Mouse (Mus musculus) CH12.LX (cell line): ENCODE data around the gene Ano10. TPM values are rescaled to one million over a fixed set of nuclear protein-coding genes. Genes with fewer than 3 reads are reported as not detected.

Source experiments
- DNase-seq: peaks from one replicate; pipeline ENCODE4 v3.0.0-alpha.2; 2013; ENCODE audit errors: extremely low read depth
- H3K27ac ChIP-seq: 2 replicates; pipeline ENCODE4 v1.5.1; 2012; ENCODE audit warnings: low read depth, mild to moderate bottlenecking, control low read depth, moderate library complexity; ENCODE audit not compliant: insufficient read depth
- H3K27me3 ChIP-seq: replicated peaks from 2 replicates; pipeline ENCODE3; 2012; ENCODE audit warnings: inconsistent platforms
- H3K36me3 ChIP-seq, 2 experiments: replicated peaks in 1 of 2; 2 replicates each; pipeline versions ENCODE3 to v1.6.1; 2012; ENCODE audit warnings: inconsistent platforms in 1 of 2, low read length in 1 of 2, mild to moderate bottlenecking in 1 of 2, mixed read lengths in 1 of 2, moderate library complexity in 1 of 2; ENCODE audit not compliant: control insufficient read depth in 1 of 2, insufficient read depth in 1 of 2
- H3K4me1 ChIP-seq, 2 experiments: 2 replicates each; pipeline ENCODE4 v1.6.1; 2012; ENCODE audit warnings: inconsistent platforms in 1 of 2, moderate library complexity in 1 of 2; ENCODE audit not compliant: insufficient read depth in 2 of 2, control insufficient read depth in 1 of 2
- H3K4me2 ChIP-seq: 2 replicates; pipeline ENCODE4 v1.6.1; 2012; ENCODE audit warnings: low read depth, mild to moderate bottlenecking, control low read depth; ENCODE audit not compliant: poor library complexity, insufficient read depth, severe bottlenecking
- H3K4me3 ChIP-seq, 3 experiments: fragments of 150-350 bp in 1 of 3; sonication (generic) in 1 of 3; replicated peaks in 1 of 3; 2 replicates each; pipeline versions ENCODE3 to v1.5.1; 2011 to 2012; ENCODE audit warnings: low read depth in 2 of 3, low read length in 2 of 3, mild to moderate bottlenecking in 2 of 3, moderate library complexity in 2 of 3, control low read depth in 1 of 3, improper control_type of control experiment in 1 of 3, inconsistent platforms in 1 of 3, mixed read lengths in 1 of 3; ENCODE audit not compliant: poor library complexity in 1 of 3
- H3K79me2 ChIP-seq: replicated peaks from 2 replicates; pipeline ENCODE4 v1.6.1; 2012; ENCODE audit warnings: mild to moderate bottlenecking, moderate library complexity; ENCODE audit not compliant: control insufficient read depth, poor library complexity, insufficient read depth, severe bottlenecking; ENCODE audit errors: extremely low read depth
- H3K9ac ChIP-seq: 2 replicates; pipeline ENCODE4 v1.6.1; 2012; ENCODE audit warnings: low read depth, mild to moderate bottlenecking, control low read depth, moderate library complexity; ENCODE audit not compliant: insufficient read depth
- H3K9me3 ChIP-seq: replicated peaks from 2 replicates; pipeline ENCODE3; 2012; ENCODE audit warnings: low read length, inconsistent platforms, mixed read lengths
- BHLHE40 ChIP-seq: IDR thresholded peaks from 2 replicates; pipeline ENCODE4 v1.6.1; 2011; ENCODE audit warnings: mild to moderate bottlenecking, low read depth, low read length, improper control_type of control experiment
- CHD1 ChIP-seq: IDR thresholded peaks from 2 replicates; pipeline ENCODE4 v1.6.1; 2012; ENCODE audit warnings: low read depth, low read length, improper control_type of control experiment, inconsistent platforms
- CHD2 ChIP-seq: IDR thresholded peaks from 2 replicates; pipeline ENCODE4 v1.6.1; 2011; ENCODE audit warnings: low read length, improper control_type of control experiment
- CTCF ChIP-seq, 2 experiments: IDR thresholded peaks in 1 of 2; conservative IDR thresholded peaks in 1 of 2; 2 replicates each; pipeline ENCODE4 v1.5.1; 2011 to 2012; ENCODE audit warnings: low read depth in 2 of 2, low read length in 2 of 2, improper control_type of control experiment in 1 of 2, inconsistent platforms in 1 of 2, mild to moderate bottlenecking in 1 of 2, moderate library complexity in 1 of 2
- E2F4 ChIP-seq: IDR thresholded peaks from 2 replicates; pipeline ENCODE4 v1.6.1; 2011; ENCODE audit warnings: low read depth, low read length, improper control_type of control experiment; ENCODE audit not compliant: insufficient replicate concordance
- EP300 ChIP-seq: IDR thresholded peaks from 2 replicates; pipeline ENCODE4 v1.6.1; 2011; ENCODE audit warnings: low read length, improper control_type of control experiment
- ETS1 ChIP-seq: conservative IDR thresholded peaks from 2 replicates; pipeline ENCODE4 v1.6.1; 2012; ENCODE audit warnings: low read depth, mild to moderate bottlenecking, inconsistent platforms, low read length, improper control_type of control experiment, moderate library complexity
- GABPA ChIP-seq: IDR thresholded peaks from 2 replicates; pipeline ENCODE4 v1.6.1; 2012; ENCODE audit warnings: low read depth, low read length, improper control_type of control experiment, inconsistent platforms; ENCODE audit not compliant: insufficient replicate concordance
- HCFC1 ChIP-seq: IDR thresholded peaks from 2 replicates; pipeline ENCODE4 v1.6.1; 2012; ENCODE audit warnings: low read depth, mild to moderate bottlenecking, inconsistent platforms, low read length, improper control_type of control experiment
- IRF4 ChIP-seq: IDR thresholded peaks from 2 replicates; pipeline ENCODE4 v1.6.1; 2014; ENCODE audit warnings: low read depth, mild to moderate bottlenecking, inconsistent platforms, low read length, improper control_type of control experiment
- JUND ChIP-seq: conservative IDR thresholded peaks from 2 replicates; pipeline ENCODE4 v1.6.1; 2011; ENCODE audit warnings: low read depth, low read length, improper control_type of control experiment
- MAFK ChIP-seq: IDR thresholded peaks from 2 replicates; pipeline ENCODE4 v1.6.1; 2011; ENCODE audit warnings: low read length, improper control_type of control experiment; ENCODE audit not compliant: insufficient replicate concordance
- MAX ChIP-seq: IDR thresholded peaks from 2 replicates; pipeline ENCODE4 v1.6.1; 2011; ENCODE audit warnings: low read length, improper control_type of control experiment
- MAZ ChIP-seq: IDR thresholded peaks from 2 replicates; pipeline ENCODE4 v1.6.1; 2012; ENCODE audit warnings: low read depth, mild to moderate bottlenecking, inconsistent platforms, low read length, improper control_type of control experiment, moderate library complexity
- MEF2A ChIP-seq: IDR thresholded peaks from 2 replicates; pipeline ENCODE4 v1.6.1; 2014; ENCODE audit warnings: low read depth, mild to moderate bottlenecking, inconsistent platforms, low read length, improper control_type of control experiment, borderline replicate concordance
- MXI1 ChIP-seq: IDR thresholded peaks from 2 replicates; pipeline ENCODE4 v1.6.1; 2011; ENCODE audit warnings: mild to moderate bottlenecking, low read depth, low read length, improper control_type of control experiment
- NELFE ChIP-seq: IDR thresholded peaks from 2 replicates; pipeline ENCODE4 v1.6.1; 2011; ENCODE audit warnings: low read depth, low read length, improper control_type of control experiment
- POLR2AphosphoS2 ChIP-seq: IDR thresholded peaks from 2 replicates; pipeline ENCODE4 v1.6.1; 2011; ENCODE audit warnings: low read depth, low read length, improper control_type of control experiment
- RAD21 ChIP-seq: IDR thresholded peaks from 2 replicates; pipeline ENCODE4 v1.6.1; 2011; ENCODE audit warnings: low read depth, mild to moderate bottlenecking, low read length, improper control_type of control experiment, moderate library complexity
- RCOR1 ChIP-seq: conservative IDR thresholded peaks from 2 replicates; pipeline ENCODE4 v1.6.1; 2012; ENCODE audit warnings: low read depth, mild to moderate bottlenecking, inconsistent platforms, low read length, improper control_type of control experiment
- SIN3A ChIP-seq: IDR thresholded peaks from 2 replicates; pipeline ENCODE4 v1.6.1; 2012; ENCODE audit warnings: low read length, improper control_type of control experiment, inconsistent platforms
- SMC3 ChIP-seq: IDR thresholded peaks from 2 replicates; pipeline ENCODE4 v1.6.1; 2011; ENCODE audit warnings: low read depth, low read length, improper control_type of control experiment
- TBP ChIP-seq: conservative IDR thresholded peaks from 2 replicates; pipeline ENCODE4 v1.6.1; 2011; ENCODE audit warnings: low read depth, low read length, improper control_type of control experiment
- TCF12 ChIP-seq: IDR thresholded peaks from 2 replicates; pipeline ENCODE4 v1.6.1; 2014; ENCODE audit warnings: low read depth, mild to moderate bottlenecking, inconsistent platforms, low read length, improper control_type of control experiment
- UBTF ChIP-seq: IDR thresholded peaks from 2 replicates; pipeline ENCODE4 v1.6.1; 2012; ENCODE audit warnings: low read depth, mild to moderate bottlenecking, inconsistent platforms, low read length, improper control_type of control experiment, moderate library complexity
- ZC3H11A ChIP-seq: IDR thresholded peaks from 2 replicates; pipeline ENCODE4 v1.6.1; 2012; ENCODE audit warnings: low read depth, mild to moderate bottlenecking, inconsistent platforms, low read length, improper control_type of control experiment
- dilution Hi-C: fragments of 300-500 bp; cut with MboI; formaldehyde crosslinking; loops from 2 replicates; pipeline ENCODE4 v1.14.3; 2020; ENCODE audit warnings: low sequenced_read_pairs; ENCODE audit not compliant: extremely low pct_unique_long_range_greater_than_20kb, extremely low pct_ligation_motif_present
- in situ Hi-C: fragments of 300-500 bp; cut with MboI; formaldehyde crosslinking; loops from 3 replicates; pipeline ENCODE4 v1.14.3; 2019; ENCODE audit warnings: low sequenced_read_pairs, low pct_ligation_motif_present, low pct_unique_long_range_greater_than_20kb, mixed read lengths
- polyA plus RNA-seq: library from polyadenylated mRNA; unstranded; fragments of >175 nt; gene quantifications from 2 replicates; pipeline ENCODE4 v1.2.1, GENCODE M21; 2012; ENCODE audit warnings: low read depth; ENCODE audit not compliant: insufficient read length
- total RNA-seq, 2 experiments: library from RNA; depleted of rRNA; stranded (reverse); fragments of 300-350 nt in 1 of 2; fragments of >200 nt in 1 of 2; gene quantifications; 2 replicates each; pipeline ENCODE4 v1.2.3; 2012 to 2014

Gene Ano10
- total and polyA plus RNA-seq, 3 experiments: 9.5 to 23.9 (median 12.2) TPM

DNA sequence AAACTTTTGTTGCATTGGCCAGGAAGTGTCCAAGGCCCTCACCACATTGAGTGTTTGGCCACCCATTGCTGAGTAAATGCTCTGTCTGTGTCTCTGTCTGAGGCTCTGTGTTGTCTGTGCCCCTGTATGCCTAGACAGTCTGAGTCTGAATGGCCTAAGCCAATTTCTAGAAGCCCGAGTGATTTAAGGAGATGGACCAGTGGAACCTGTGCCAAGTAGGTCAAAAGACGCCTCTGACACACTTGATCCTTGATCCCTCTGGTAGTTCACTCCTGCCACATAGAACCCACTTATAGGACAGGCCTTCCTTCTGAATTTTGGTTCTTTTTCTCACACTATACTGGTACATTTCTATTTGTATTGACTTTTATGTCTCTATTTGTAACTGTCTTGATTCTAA is 17.6 kb downstream of the Ano10 start:
- Histone ChIP-seq H3K79me2 (no peaks in the 10 kb centered on the region), H3K4me2 (no peak overlapping the region), H3K4me1 (peaks cover 8 to 19% of the 10 kb centered on the region in 2 experiments), H3K27me3 (no peaks in the 10 kb centered on the region), H3K9me3 (peaks cover 3% of the 10 kb centered on the region), H3K9ac (no peak overlapping the region), H3K4me3 (no peak overlapping the region), H3K36me3 (peaks cover 11 to 31% of the 10 kb centered on the region in 2 experiments), H3K27ac (no peak overlapping the region)
- DNase-seq: no peak
- in situ Hi-C loops (no loop called here), dilution Hi-C loops (no loop called here)
- TF ChIP-seq NELFE (no peak), CHD2 (no peak), POLR2AphosphoS2 (no peak), MXI1 (no peak), GABPA (no peak), TCF12 (no peak), SIN3A (no peak), MAX (no peak), CHD1 (no peak), IRF4 (no peak), BHLHE40 (no peak), ETS1 (no peak), JUND (no peak), SMC3 (no peak), UBTF (no peak)

DNA sequence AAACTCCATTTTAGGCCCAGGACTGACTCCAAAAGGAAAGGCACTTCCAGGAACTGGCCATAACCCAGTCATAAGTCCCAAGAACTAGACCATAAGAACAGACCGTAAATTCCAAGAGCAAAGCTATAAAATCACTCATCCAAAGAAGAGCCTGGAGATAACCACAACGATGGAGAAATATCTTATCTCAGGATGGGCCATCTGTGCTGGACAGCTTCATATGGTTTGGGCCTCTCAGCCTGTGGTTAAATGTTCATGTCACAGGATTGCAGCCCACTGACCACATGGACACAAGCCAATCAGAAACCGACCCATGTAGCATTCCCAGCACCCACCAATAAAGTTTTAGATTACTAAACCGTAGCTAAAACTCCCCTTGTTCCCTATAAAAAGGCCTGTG is 18.1 kb downstream of the Ano10 start:
- Histone ChIP-seq H3K27ac (no peak overlapping the region), H3K9ac (no peak overlapping the region), H3K79me2 (no peaks in the 10 kb centered on the region), H3K4me3 (no peak overlapping the region), H3K36me3 (peaks cover 11 to 31% of the 10 kb centered on the region in 2 experiments), H3K4me1 (peaks cover 9 to 20% of the 10 kb centered on the region in 2 experiments), H3K27me3 (no peaks in the 10 kb centered on the region), H3K4me2 (no peak overlapping the region), H3K9me3 (peaks cover 3% of the 10 kb centered on the region)
- DNase-seq: no peak
- TF ChIP-seq CTCF (conservative IDR thresholded peaks at IDR 0.05 in 1 of 2, IDR thresholded peaks at IDR 0.05 in 1 of 2; ENCODE audit: low read depth in 2 of 2, low read length in 2 of 2) (no peak), TBP (no peak), TCF12 (no peak), MAFK (no peak), ZC3H11A (no peak), MAZ (no peak), E2F4 (no peak), EP300 (no peak), HCFC1 (no peak), RAD21 (no peak), RCOR1 (no peak), JUND (no peak), MEF2A (no peak), SIN3A (no peak), IRF4 (no peak), MXI1 (no peak), SMC3 (no peak)
- dilution Hi-C loops: no loop called here
- in situ Hi-C loops: no loop called here
